Mouse (Mus musculus): Measurements from ENCODE around the gene Nfe2. TPM values are rescaled to one million over a fixed set of nuclear protein-coding genes. Genes with fewer than 3 reads are reported as not detected.
"Not testable (repeated sequence)": the region's sequence is repeated elsewhere in the genome, so short reads cannot be mapped to it uniquely, and the experiment has no call there.

The Nfe2 gene
- polyA plus RNA-seq, 1 experiment from 2014 or later, result not detected

DNA sequence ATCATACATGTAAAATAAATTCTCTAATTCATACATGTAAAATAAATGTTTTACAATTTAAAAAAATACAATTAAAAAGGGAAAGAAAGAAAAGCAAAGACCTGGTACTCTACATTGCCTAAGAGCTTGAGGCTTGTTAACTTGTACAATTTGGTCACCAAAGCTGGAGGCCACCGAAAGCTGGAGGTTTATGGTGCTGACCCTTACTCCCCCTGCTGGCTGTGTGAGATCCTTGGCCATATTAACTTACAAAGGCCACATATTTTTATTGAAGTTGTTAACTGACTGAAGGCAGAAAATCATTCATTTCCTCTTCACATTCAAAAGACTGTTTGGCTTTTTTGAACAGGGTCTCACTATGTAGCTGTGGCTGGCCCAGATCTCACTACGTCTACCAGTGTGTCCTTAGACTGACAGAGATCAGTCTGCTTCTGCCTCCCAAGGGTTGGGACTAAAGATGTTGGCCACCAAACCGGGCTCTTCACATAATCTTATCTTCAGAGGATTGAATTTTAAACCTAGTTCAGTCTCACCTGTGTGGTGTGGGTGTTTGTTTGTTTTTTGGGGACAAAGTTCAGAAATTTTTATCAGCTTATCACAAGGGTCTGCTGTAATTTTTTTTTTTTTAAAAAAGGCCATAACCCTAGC lies 22.7 kb upstream of the Nfe2 start:
- ChIA-PET CTCF (interaction anchor here (0.7 to 7.9 kb wide), 17 partner anchors 8 to 103 kb away, joined by 3 to 116 read pairs (median 5); partner anchors contain the start of genes Copz1 and Gpr84), POLR2A (no interaction called here)
- peak; percentile 82 for TF ChIP-seq CTCF (IDR thresholded peaks at IDR 0.05)
- no peak for ATAC-seq
- no peak for DNase-seq (ENCODE audit: low read depth, low spot score)
- H3K27me3 ChIP-seq, result no peaks in the 10 kb centered on the region
- in situ Hi-C loops (cut with MboI; ENCODE audit: low pct_unique_long_range_greater_than_20kb), result no loop called here

DNA sequence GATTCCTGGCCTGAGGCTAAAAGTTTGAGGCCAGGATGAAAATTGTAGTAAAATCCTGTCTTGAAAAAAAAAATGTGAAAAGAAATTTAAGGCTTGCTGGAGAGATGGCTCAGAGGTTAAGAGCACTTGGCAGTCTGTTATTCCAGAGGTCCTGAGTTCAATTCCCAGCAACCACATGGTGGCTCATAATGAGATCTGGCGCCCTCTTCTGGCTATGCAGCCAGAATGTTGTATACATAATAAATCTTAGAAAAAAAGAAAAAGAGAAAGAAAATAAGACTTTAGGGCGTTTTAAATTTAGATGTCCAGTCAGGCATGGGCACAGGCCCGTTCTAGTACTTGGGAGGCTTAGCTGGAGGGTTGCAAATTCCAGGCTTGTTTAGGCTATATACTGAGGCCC lies 21.5 kb upstream of the Nfe2 start:
- TF ChIP-seq CTCF (IDR thresholded peaks at IDR 0.05), result peak; percentile 81
- ChIA-PET CTCF (interaction anchor here (1.0 to 7.9 kb wide), 10 partner anchors 8 to 94 kb away, joined by 3 to 116 read pairs (median 6); partner anchors contain the start of gene Gpr84), POLR2A (interaction anchor here (0.7 kb wide), 1 partner anchor 37 kb away, joined by 4 read pairs; no protein-coding TSS in a partner anchor)
- ATAC-seq (no peak), DNase-seq (ENCODE audit: low read depth, low spot score) (no peak)
- in situ Hi-C loops (cut with MboI; ENCODE audit: low pct_unique_long_range_greater_than_20kb), result no loop called here
- H3K27me3 ChIP-seq, result no peaks in the 10 kb centered on the region

DNA sequence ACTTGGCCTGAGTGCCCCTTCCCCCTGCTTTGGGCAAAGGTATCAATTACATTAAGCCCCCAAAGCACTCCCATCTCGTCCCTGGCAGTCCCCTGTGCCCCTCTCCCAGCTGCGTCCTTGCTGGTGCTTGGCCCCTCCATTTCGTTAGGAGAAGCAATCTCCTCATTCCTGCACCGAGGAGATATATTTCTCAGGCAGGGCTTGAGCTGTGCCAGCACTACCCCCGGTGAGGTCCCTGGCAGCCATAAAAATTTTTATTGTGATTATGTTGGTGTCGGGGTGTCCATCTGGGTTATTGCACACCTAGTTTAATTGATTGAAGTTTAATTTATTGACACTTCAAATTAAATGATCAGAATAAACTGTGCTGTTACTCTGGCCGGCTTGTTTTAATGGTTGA lies 19.7 kb upstream of the Nfe2 start:
- POLR2A ChIA-PET, result no interaction called here
- in situ Hi-C loops (cut with MboI; ENCODE audit: low pct_unique_long_range_greater_than_20kb), result no loop called here
- no peak for DNase-seq (ENCODE audit: low read depth, low spot score)
- ATAC-seq, result no peak
- no peaks in the 10 kb centered on the region for H3K27me3 ChIP-seq
- CTCF ChIA-PET, result interaction anchor here (3.0 to 3.4 kb wide), 2 partner anchors 18 to 28 kb away, joined by 12 read pairs; no protein-coding TSS in a partner anchor
- TF ChIP-seq CTCF (IDR thresholded peaks at IDR 0.05), result no peak

DNA sequence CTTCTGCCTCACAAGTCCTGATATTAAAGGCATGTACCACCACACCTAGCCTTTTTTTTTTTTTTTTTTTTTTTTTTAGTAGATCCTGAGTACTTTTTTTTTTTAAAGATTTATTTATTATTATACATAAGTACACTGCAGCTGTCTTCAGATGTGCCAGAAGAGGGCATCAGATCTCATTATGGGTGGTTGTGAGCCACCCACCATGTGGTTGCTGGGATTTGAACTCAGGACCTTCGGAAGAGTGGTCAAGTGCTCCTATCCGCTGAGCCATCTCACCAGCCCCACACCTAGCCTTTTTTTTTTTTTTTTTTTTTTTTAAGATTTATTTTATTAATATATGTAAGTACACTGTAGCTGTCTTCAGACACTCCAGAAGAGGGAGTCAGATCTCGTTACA lies 17.7 kb upstream of the Nfe2 start:
- CTCF ChIA-PET; DNase-seq (ENCODE audit: low read depth, low spot score); in situ Hi-C loops (cut with MboI; ENCODE audit: low pct_unique_long_range_greater_than_20kb); H3K27me3 ChIP-seq; POLR2A ChIA-PET; ATAC-seq: not testable (repeated sequence)
- peak; percentile 22 for TF ChIP-seq CTCF (IDR thresholded peaks at IDR 0.05)

DNA sequence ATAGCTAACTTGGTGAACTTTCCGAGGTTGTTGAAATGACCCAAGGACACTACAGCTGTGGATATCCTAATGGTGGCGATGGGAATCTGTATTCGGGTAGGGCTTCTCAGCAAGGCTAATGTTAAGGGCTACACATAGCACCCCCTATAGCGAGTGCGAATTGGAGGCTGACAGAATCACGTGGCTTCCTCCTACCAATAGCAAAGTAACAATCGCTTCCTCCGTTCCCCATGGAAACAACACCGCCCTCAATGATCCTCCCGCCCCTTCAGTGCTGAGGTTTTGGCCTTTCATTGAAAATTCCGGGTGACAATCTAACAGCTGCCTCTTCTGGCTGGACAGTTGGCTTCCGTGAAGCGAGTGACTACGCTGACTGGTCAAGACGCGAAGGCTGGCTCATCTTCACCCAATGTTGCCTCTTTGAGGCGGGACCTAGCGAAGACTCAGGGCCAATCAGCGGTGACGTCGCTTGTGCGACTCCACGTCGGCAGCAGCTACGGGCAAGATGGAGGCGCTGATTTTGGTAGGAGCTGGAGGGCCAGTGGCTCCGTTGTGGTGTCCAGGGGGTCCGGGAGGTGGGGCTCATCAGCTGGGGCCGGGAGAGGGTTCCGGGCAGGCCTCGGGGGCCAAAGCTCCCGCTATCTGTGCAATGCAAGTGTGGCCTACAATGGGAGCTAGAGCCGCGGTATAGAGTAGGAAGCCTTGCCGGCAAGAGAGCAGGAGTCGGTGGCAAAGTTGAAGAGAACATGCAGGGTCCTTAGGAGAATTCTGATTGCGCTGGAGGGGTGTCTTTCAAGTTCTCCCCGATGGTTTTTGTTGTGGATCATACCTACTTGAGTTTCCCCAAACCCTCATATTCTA lies 14.4 kb upstream of the Nfe2 start, which contains the start of gene Copz1:
TSS of gene Copz1 (plus strand) at position 296 of the 861 bp plus-strand sequence.
- no peaks in the 10 kb centered on the region for H3K27me3 ChIP-seq
- no peak for TF ChIP-seq CTCF (IDR thresholded peaks at IDR 0.05)
- CTCF ChIA-PET, result interaction anchor here (1.0 to 2.5 kb wide), 14 partner anchors 9 to 95 kb away, joined by 3 to 11 read pairs (median 4); no protein-coding TSS in a partner anchor
- in situ Hi-C loops (cut with MboI; ENCODE audit: low pct_unique_long_range_greater_than_20kb), result no loop called here
- ATAC-seq (peak; percentile 98), DNase-seq (ENCODE audit: low read depth, low spot score) (peak; percentile 94)
- POLR2A ChIA-PET, result interaction anchor here (0.9 kb wide), 1 partner anchor 12 kb away, joined by 3 read pairs; no protein-coding TSS in a partner anchor

DNA sequence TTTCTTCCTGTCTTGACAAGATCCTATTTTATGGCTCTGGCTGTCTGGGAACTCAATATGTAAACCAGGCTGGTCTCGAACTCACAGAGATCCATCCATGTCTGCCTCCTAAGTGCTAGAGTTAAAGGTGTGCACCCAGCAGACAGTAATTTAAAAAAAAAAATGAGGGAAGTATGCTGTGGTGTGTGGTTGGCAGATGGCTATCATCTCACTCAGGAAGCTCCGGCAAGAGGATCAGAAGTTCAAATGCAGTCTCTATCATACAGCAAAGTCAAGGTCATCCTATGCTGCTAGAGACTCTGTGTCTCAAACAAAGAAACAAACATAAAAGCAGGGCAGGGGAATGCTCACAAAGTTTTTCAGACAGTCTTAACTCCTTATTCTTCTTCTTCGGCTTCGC lies 10.7 kb upstream of the Nfe2 start:
- CTCF ChIA-PET, result interaction anchor here (0.9 to 1.1 kb wide), 3 partner anchors 9 to 55 kb away, joined by 3 read pairs; partner anchors contain the start of gene Nfe2
- ATAC-seq (no peak), DNase-seq (ENCODE audit: low read depth, low spot score) (no peak)
- in situ Hi-C loops (cut with MboI; ENCODE audit: low pct_unique_long_range_greater_than_20kb), result no loop called here
- POLR2A ChIA-PET, result no interaction called here
- peaks cover 4% of the 10 kb centered on the region for H3K27me3 ChIP-seq
- TF ChIP-seq CTCF (IDR thresholded peaks at IDR 0.05), result no peak

DNA sequence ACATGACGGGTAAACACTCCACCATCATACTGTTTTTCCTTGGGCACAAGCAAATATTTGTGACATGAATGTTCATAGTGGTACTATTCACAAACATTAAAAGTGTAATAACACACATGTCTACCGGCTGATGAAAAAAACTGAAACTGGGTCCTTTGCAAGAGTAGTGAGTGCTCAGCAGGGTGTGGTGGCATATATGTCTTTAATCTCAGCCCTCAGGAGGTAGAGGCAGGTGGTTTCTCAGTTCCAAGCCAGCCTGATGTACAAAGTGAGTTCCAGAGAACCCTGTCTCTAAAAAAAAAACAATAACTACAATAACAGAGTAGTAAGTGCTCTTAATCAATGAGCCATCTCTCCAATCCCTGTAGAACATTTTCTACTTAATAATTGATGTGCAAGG lies 6.6 kb upstream of the Nfe2 start:
- DNase-seq (ENCODE audit: low read depth, low spot score), result no peak
- POLR2A ChIA-PET, result no interaction called here
- TF ChIP-seq CTCF (IDR thresholded peaks at IDR 0.05), result no peak
- peaks cover 4% of the 10 kb centered on the region for H3K27me3 ChIP-seq
- CTCF ChIA-PET, result no interaction called here
- ATAC-seq, result no peak
- in situ Hi-C loops (cut with MboI; ENCODE audit: low pct_unique_long_range_greater_than_20kb), result no loop called here

DNA sequence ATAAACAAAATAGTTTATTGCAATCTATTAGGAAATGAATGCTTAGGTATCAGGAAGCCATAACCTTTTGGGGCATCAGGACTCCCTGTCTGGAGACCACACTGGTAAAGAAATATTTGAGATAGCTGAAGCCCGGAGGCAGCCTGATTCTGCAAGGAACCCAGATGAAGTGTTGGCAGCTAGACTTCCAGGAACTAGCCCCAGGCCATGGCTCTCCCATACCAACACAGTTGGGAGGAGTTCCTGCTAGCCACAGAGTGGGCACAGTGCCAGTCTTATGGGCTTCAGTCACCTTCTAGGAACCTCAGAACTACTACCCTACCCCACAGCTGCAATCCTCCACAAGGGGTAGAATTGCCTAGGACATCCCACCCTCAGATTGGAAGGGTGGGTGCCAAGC lies 1.8 kb upstream of the Nfe2 start:
- no peak for TF ChIP-seq CTCF (IDR thresholded peaks at IDR 0.05)
- peak; percentile 73 for DNase-seq (ENCODE audit: low read depth, low spot score)
- ChIA-PET POLR2A (interaction anchor here (0.7 to 1.1 kb wide), 2 partner anchors 10 to 13 kb away, joined by 3 to 4 read pairs; partner anchors contain the start of gene Copz1), CTCF (interaction anchor here (0.7 to 2.3 kb wide), 8 partner anchors 9 to 100 kb away, joined by 3 to 12 read pairs (median 4); no protein-coding TSS in a partner anchor)
- no peaks in the 10 kb centered on the region for H3K27me3 ChIP-seq
- in situ Hi-C loops (cut with MboI; ENCODE audit: low pct_unique_long_range_greater_than_20kb), result no loop called here
- peak; percentile 82 for ATAC-seq

DNA sequence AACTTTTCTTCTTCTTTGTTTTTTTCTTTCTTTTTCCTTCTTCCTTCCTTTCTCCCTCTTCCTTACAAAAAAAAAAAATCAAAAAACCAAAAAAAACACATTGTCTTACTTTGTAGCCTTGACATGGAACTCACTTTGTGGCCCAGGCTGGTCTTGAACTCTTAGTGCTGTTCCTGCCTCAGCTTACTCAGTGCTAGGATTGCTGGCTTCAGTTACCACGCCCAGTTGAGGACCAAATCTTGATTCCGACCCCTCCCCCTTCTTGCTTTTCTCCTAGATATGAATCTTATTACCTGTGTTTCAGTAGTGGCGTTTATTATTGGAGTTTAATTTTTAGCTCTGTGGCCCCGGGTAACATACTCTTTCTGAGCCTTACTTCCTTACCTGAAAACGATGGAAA lies 959 bp upstream of the Nfe2 start:
- ChIA-PET CTCF (interaction anchor here (1.2 to 1.9 kb wide), 4 partner anchors 20 to 100 kb away, joined by 3 to 12 read pairs (median 3); no protein-coding TSS in a partner anchor), POLR2A (no interaction called here)
- DNase-seq (ENCODE audit: low read depth, low spot score), result no peak
- no peak for TF ChIP-seq CTCF (IDR thresholded peaks at IDR 0.05)
- no peaks in the 10 kb centered on the region for H3K27me3 ChIP-seq
- in situ Hi-C loops (cut with MboI; ENCODE audit: low pct_unique_long_range_greater_than_20kb), result no loop called here
- no peak for ATAC-seq

DNA sequence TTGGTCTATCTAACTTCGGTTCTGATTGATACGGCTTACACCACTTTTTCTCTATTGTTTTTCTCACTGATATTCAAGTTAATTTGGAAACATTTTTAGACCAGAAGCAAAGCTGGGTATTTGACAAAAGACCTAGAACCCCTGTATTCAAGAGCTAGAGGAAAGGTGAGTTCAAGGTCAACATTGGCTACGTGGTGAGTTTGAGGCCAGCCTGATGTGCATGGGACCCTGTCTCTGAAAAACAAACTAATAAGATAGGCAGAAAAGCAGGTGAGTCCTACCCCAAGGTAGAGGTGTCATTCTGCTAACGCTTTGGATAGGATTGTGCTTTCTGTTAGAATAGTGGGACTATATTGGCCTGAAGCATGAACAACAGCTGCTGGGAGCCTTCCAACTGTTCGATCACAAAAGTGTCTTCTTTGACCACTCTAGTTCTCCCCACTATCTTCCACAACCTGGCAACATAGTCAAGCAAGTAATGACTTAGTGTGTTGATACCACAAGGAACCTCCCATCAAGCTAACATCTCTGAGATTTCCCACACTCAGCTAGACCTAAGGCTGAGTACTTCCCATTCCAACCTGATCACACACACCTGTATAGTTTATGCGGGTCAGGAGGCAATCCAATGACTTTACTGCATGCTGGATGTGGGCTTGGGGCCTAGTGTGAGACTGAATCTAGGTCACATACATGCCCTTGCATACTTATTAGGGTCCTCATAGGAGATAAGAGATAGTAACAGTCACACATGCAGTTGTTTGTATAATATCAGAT lies 1.8 kb downstream of the Nfe2 start:
- in situ Hi-C loops (cut with MboI; ENCODE audit: low pct_unique_long_range_greater_than_20kb), result no loop called here

More for the DNA sequence above, 1.8 kb downstream of the Nfe2 start:
- no peaks in the 10 kb centered on the region for H3K27me3 ChIP-seq
- no peak for ATAC-seq
- DNase-seq (ENCODE audit: low read depth, low spot score), result no peak
- no peak for TF ChIP-seq CTCF (IDR thresholded peaks at IDR 0.05)
- ChIA-PET CTCF (interaction anchor here (1.4 to 1.8 kb wide), 3 partner anchors 18 to 68 kb away, joined by 3 to 4 read pairs (median 4); no protein-coding TSS in a partner anchor), POLR2A (no interaction called here)
